Comparison of ENCODE assay signal across 8 mouse cellular contexts in genomic region chr13:47104146-47104545, GRCm38 (mm10). TPM values are rescaled to one million over a fixed set of nuclear protein-coding genes. Genes with fewer than 3 reads are reported as not detected.
DNase-seq lines count a peak whose midpoint lies in the region; ATAC-seq lines count a peak whose summit lies in the region.

No protein-coding gene starts in this region.

- H3K4me3 ChIP-seq in limb, embryonic 15.5 days = peak overlapping the region; percentile 79

- H3K4me2 ChIP-seq in limb, embryonic 15.5 days = peak overlapping the region; percentile 54

- 14% methylated on average over 2 of the region's 2 CpGs for WGBS in limb, embryonic 15.5 days

- 0 out of 2 replicates have a peak overlapping the region, but pooled peaks have one; percentile 11 for H3K27ac ChIP-seq in limb, embryonic 15.5 days

- H3K9ac ChIP-seq in limb, embryonic 15.5 days = no peak overlapping the region

- no peak for ATAC-seq in CD4-positive, CD25-positive, alpha-beta regulatory T cell, adult 4 months
- ATAC-seq in limb, embryonic 15.5 days (ENCODE audit: insufficient number of reproducible peaks, low FRiP score, low TSS enrichment, low read depth) = no peak
- ATAC-seq in frontal cortex, adult (ENCODE audit: low TSS enrichment) = no peak

- H3K4me1 ChIP-seq in limb, embryonic 15.5 days = peaks cover 14% of the 10 kb centered on the region

- no peaks in the 10 kb centered on the region for H3K9me3 ChIP-seq in limb, embryonic 15.5 days

- H3K36me3 ChIP-seq in limb, embryonic 15.5 days = peaks cover 12% of the 10 kb centered on the region; the same call in 1 of the 2 replicates

- peak; percentile 25 for DNase-seq in CD4-positive, CD25-positive, alpha-beta regulatory T cell, adult 2 months (ENCODE audit: low read depth, low spot score)
- DNase-seq in thymus, postnatal 14 days = peak; percentile 31
- no peak for DNase-seq in thymus, adult 18-20 months
- no peak for DNase-seq in retina, postnatal 1 day
- DNase-seq in embryo, embryonic 10 days (ENCODE audit: low spot score) = no peak

- H3K27me3 ChIP-seq in limb, embryonic 15.5 days = no peaks in the 10 kb centered on the region

RNA-seq across cellular contexts. Expression of gene Dek, which starts 1.9 kb away (rescaled TPM):
- 100 to 1,000 TPM in 1 of 2 experiments, 10 to 100 TPM in 1; 86.7 to 104 TPM for polyA plus RNA-seq in CD4-positive, CD25-positive, alpha-beta regulatory T cell, adult 4 months (2017; shearing (Covaris generic))
- polyA plus RNA-seq in limb, embryonic 15.5 days (2015; fragmentation: Nextera tagmentation; extraction: Ambion mirVana) = 236 and 267 TPM in 2 replicates

RNA-seq across cellular contexts. Expression of gene Rnf144b, which starts 18.3 kb away (rescaled TPM):
- polyA plus RNA-seq in CD4-positive, CD25-positive, alpha-beta regulatory T cell, adult 4 months (2017; shearing (Covaris generic)) = under 1 TPM in 1 of 2 experiments, not detected in 1; 0.08 TPM
- polyA plus RNA-seq in limb, embryonic 15.5 days (2015; fragmentation: Nextera tagmentation; extraction: Ambion mirVana) = 3.9 and 4.4 TPM in 2 replicates

RNA-seq across cellular contexts. Expression of gene Tpmt, which starts 59.6 kb away (rescaled TPM):
- 1 to 10 TPM; 4.1 to 9.2 TPM for polyA plus RNA-seq in CD4-positive, CD25-positive, alpha-beta regulatory T cell, adult 4 months (2017; shearing (Covaris generic))
- polyA plus RNA-seq in limb, embryonic 15.5 days (2015; fragmentation: Nextera tagmentation; extraction: Ambion mirVana) = 15.5 and 16.4 TPM in 2 replicates

Comparison
In these comparisons a context has a peak if more than half of its experiments do, and no peak if none do; other contexts are left out.
1. DNase-seq: peak in CD4-positive, CD25-positive, alpha-beta regulatory T cell, adult 2 months (single experiment) and thymus, postnatal 14 days (single experiment); none in thymus, adult 18-20 months (0 of 2), retina, postnatal 1 day (single experiment) and embryo, embryonic 10 days (single experiment).